Mouse (Mus musculus) left cerebral cortex, adult 18-20 months (tissue): Measurements from ENCODE around the gene Fam71e1. TPM values are rescaled to one million over a fixed set of nuclear protein-coding genes. Genes with fewer than 3 reads are reported as not detected.

Source experiments
- microRNA-seq, 2 experiments: library from miRNA; unstranded; fragments of <30 nt; microRNA quantifications; one replicate each; pipeline ENCODE4 v1.2.0; 2021
- total RNA-seq, 2 experiments: library from RNA; stranded (reverse); gene quantifications; 2 replicates each; pipeline ENCODE4 v1.2.3; 2021

Fam71e1 gene
- total RNA-seq, 2 experiments from 2014 or later = 15.1 to 15.5 TPM

Small RNA genes within 50 kb of the gene (microRNA-seq; reads per million reads assigned to microRNA genes)
- 12.9 to 20.1 reads per million in 2 experiments for gene Mir7052
- gene Mir7053 = 0 to 0.99 reads per million in 2 experiments

Other genes with a start within 250 kb of the Fam71e1 start
- 1 to 10 TPM; 1.1 to 1.2 TPM for gene 1700028J19Rik, start 249.9 kb upstream of the Fam71e1 start, total RNA-seq
- 10 to 100 TPM; 68.6 to 71.1 TPM for gene 2410002F23Rik, start 249.9 kb upstream of the Fam71e1 start, total RNA-seq
- gene Acp4, start 239.2 kb upstream of the Fam71e1 start, total RNA-seq = not detected
- gene Gm15517, start 235.1 kb upstream of the Fam71e1 start, total RNA-seq = not detected
- 1 to 10 TPM; 3.4 to 3.7 TPM for gene Clec11a, start 189.7 kb upstream of the Fam71e1 start, total RNA-seq
- 100 to 1,000 TPM; 519 to 589 TPM for gene Shank1, start 186.3 kb upstream of the Fam71e1 start, total RNA-seq
- gene Syt3, start 112.5 kb upstream of the Fam71e1 start, total RNA-seq = 10 to 100 TPM; 56.6 to 66.2 TPM
- 1 to 10 TPM in 1 of 2 experiments, under 1 TPM in 1; 0.98 to 2.7 TPM for gene 1700008O03Rik, start 110.8 kb upstream of the Fam71e1 start, total RNA-seq
- gene Lrrc4b, start 67.6 kb upstream of the Fam71e1 start, total RNA-seq = 100 to 1,000 TPM; 284 to 289 TPM
- 1 to 10 TPM; 5.0 to 5.6 TPM for gene Aspdh, start 31.2 kb upstream of the Fam71e1 start, total RNA-seq
- gene Josd2, start 28.6 kb upstream of the Fam71e1 start, total RNA-seq = 10 to 100 TPM; 76.7 to 77.9 TPM
- 100 to 1,000 TPM; 206 to 210 TPM for gene Emc10, start 52 bp upstream of the Fam71e1 start, total RNA-seq
- under 1 TPM; 0.12 to 0.28 TPM for gene Mybpc2, start 28.1 kb downstream of the Fam71e1 start, total RNA-seq
- under 1 TPM; 0.12 to 0.21 TPM for gene Spib, start 35.5 kb downstream of the Fam71e1 start, total RNA-seq
- gene Pold1, start 52.3 kb downstream of the Fam71e1 start, total RNA-seq = 10 to 100 TPM in 1 of 2 experiments, 1 to 10 TPM in 1; 9.7 to 10.8 TPM
- gene Nr1h2, start 57.4 kb downstream of the Fam71e1 start, total RNA-seq = 10 to 100 TPM; 75.2 to 85.6 TPM
- gene Napsa, start 75.8 kb downstream of the Fam71e1 start, total RNA-seq = under 1 TPM in 1 of 2 experiments, not detected in 1; 0.37 TPM
- 100 to 1,000 TPM in 1 of 2 experiments, 10 to 100 TPM in 1; 94.5 to 111 TPM for gene Kcnc3, start 94.1 kb downstream of the Fam71e1 start, total RNA-seq
- 10 to 100 TPM; 22.4 to 24.4 TPM for gene Myh14, start 174.3 kb downstream of the Fam71e1 start, total RNA-seq
- not detected for gene Izumo2, start 212.2 kb downstream of the Fam71e1 start, total RNA-seq